Mouse (Mus musculus) megakaryocyte, embryonic 14.5 days (primary cell): ENCODE data around the gene Vasn.

ENCODE experiments used
- FLI1 ChIP-seq: IDR thresholded peaks from 2 replicates; pipeline ENCODE4 v1.6.1; 2012; ENCODE audit warnings: low read length, inconsistent platforms, mixed read lengths
- GATA1 ChIP-seq: IDR thresholded peaks from 3 replicates; pipeline ENCODE4 v1.6.1; 2012; ENCODE audit warnings: mixed read lengths, low read length, inconsistent platforms, borderline replicate concordance

- TF ChIP-seq FLI1 (no peak), GATA1 (no peak)
These were observed 36.8 kb upstream of the Vasn start for GRCm38 (mm10) chr16:4602766-4603452.
